Mouse (Mus musculus): Measurements from ENCODE around the gene Zfp212. TPM values are rescaled to one million over a fixed set of nuclear protein-coding genes. Genes with fewer than 3 reads are reported as not detected.

The Zfp212 gene
- polyA plus RNA-seq, 1 experiment = 11.1 TPM

- TF ChIP-seq POLR2A (IDR thresholded peaks at IDR 0.05; ENCODE audit: extremely low read depth, insufficient read depth, low read length) = no peak
- Histone ChIP-seq H3K27ac (ENCODE audit: insufficient read depth, low read length) (no peak overlapping the region), H3K4me1 (ENCODE audit: control insufficient read depth, insufficient read depth, low read length) (no peaks in the 10 kb centered on the region), H3K4me3 (ENCODE audit: insufficient read depth, low read length) (no peak overlapping the region)
These were observed 20.9 kb upstream of the Zfp212 start for GRCm38 (mm10) chr6:47899416-47899815.

- Histone ChIP-seq H3K4me1 (ENCODE audit: control insufficient read depth, insufficient read depth, low read length) (no peaks in the 10 kb centered on the region), H3K27ac (ENCODE audit: insufficient read depth, low read length) (no peak overlapping the region), H3K4me3 (ENCODE audit: insufficient read depth, low read length) (no peak overlapping the region)
- TF ChIP-seq POLR2A (IDR thresholded peaks at IDR 0.05; ENCODE audit: extremely low read depth, insufficient read depth, low read length) = no peak
- TF ChIP-seq CTCF (IDR thresholded peaks at IDR 0.05; ENCODE audit: extremely low read depth, insufficient read depth, low read length) = no peak
These were observed 16.7 kb upstream of the Zfp212 start for GRCm38 (mm10) chr6:47903587-47903986.

- Histone ChIP-seq H3K4me1 (ENCODE audit: control insufficient read depth, insufficient read depth, low read length) (no peaks in the 10 kb centered on the region), H3K4me3 (ENCODE audit: insufficient read depth, low read length) (no peak overlapping the region), H3K27ac (ENCODE audit: insufficient read depth, low read length) (no peak overlapping the region)
- TF ChIP-seq POLR2A (IDR thresholded peaks at IDR 0.05; ENCODE audit: extremely low read depth, insufficient read depth, low read length) = no peak
- no peak for TF ChIP-seq CTCF (IDR thresholded peaks at IDR 0.05; ENCODE audit: extremely low read depth, insufficient read depth, low read length)
These were observed 15.9 kb upstream of the Zfp212 start for GRCm38 (mm10) chr6:47904361-47904760.

GRCm38 (mm10) chr6:47904917-47905695, 15.2 kb upstream of the Zfp212 start:
- Histone ChIP-seq H3K4me3 (ENCODE audit: insufficient read depth, low read length) (no peak overlapping the region), H3K4me1 (ENCODE audit: control insufficient read depth, insufficient read depth, low read length) (no peaks in the 10 kb centered on the region), H3K27ac (ENCODE audit: insufficient read depth, low read length) (no peak overlapping the region)
- no peak for TF ChIP-seq POLR2A (IDR thresholded peaks at IDR 0.05; ENCODE audit: extremely low read depth, insufficient read depth, low read length)
- TF ChIP-seq CTCF (IDR thresholded peaks at IDR 0.05; ENCODE audit: extremely low read depth, insufficient read depth, low read length) = no peak

- no peak overlapping the region for H3K27ac ChIP-seq (ENCODE audit: insufficient read depth, low read length)
- no peak for TF ChIP-seq POLR2A (IDR thresholded peaks at IDR 0.05; ENCODE audit: extremely low read depth, insufficient read depth, low read length)
- TF ChIP-seq CTCF (IDR thresholded peaks at IDR 0.05; ENCODE audit: extremely low read depth, insufficient read depth, low read length) = no peak
- no peaks in the 10 kb centered on the region for H3K4me1 ChIP-seq (ENCODE audit: control insufficient read depth, insufficient read depth, low read length)
- no peak overlapping the region for H3K4me3 ChIP-seq (ENCODE audit: insufficient read depth, low read length)
These were observed 13.9 kb upstream of the Zfp212 start for GRCm38 (mm10) chr6:47906326-47906725.

DNA sequence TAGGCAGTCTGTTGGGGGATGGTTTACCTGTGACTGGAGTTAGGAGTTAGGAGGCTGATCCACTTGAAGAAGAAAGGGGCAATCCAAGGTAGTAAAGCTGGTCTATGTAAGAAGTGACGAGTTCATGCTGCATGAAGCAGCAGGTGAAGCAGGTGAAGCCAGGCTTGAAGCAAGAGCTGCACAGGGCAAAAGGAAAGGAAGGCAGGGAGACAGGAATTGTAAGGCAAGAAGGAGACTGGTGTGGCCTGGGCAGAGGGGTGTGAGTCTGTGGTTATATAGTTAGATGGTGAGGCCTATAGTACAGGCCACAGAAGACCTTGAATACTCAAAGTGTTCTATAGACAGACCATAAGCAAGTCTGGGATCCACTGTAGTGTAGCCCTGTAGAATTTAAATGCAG, 11.3 kb upstream of the Zfp212 start:
- Histone ChIP-seq H3K4me1 (ENCODE audit: control insufficient read depth, insufficient read depth, low read length) (no peaks in the 10 kb centered on the region), H3K4me3 (ENCODE audit: insufficient read depth, low read length) (no peak overlapping the region), H3K27ac (ENCODE audit: insufficient read depth, low read length) (no peak overlapping the region)
- no peak for TF ChIP-seq POLR2A (IDR thresholded peaks at IDR 0.05; ENCODE audit: extremely low read depth, insufficient read depth, low read length)

GRCm38 (mm10) chr6:47911650-47912049, 8.6 kb upstream of the Zfp212 start:
- H3K27ac ChIP-seq (ENCODE audit: insufficient read depth, low read length) = no peak overlapping the region
- H3K4me1 ChIP-seq (ENCODE audit: control insufficient read depth, insufficient read depth, low read length) = no peaks in the 10 kb centered on the region
- no peak overlapping the region for H3K4me3 ChIP-seq (ENCODE audit: insufficient read depth, low read length)
- TF ChIP-seq CTCF (IDR thresholded peaks at IDR 0.05; ENCODE audit: extremely low read depth, insufficient read depth, low read length) (no peak), POLR2A (IDR thresholded peaks at IDR 0.05; ENCODE audit: extremely low read depth, insufficient read depth, low read length) (no peak)

DNA sequence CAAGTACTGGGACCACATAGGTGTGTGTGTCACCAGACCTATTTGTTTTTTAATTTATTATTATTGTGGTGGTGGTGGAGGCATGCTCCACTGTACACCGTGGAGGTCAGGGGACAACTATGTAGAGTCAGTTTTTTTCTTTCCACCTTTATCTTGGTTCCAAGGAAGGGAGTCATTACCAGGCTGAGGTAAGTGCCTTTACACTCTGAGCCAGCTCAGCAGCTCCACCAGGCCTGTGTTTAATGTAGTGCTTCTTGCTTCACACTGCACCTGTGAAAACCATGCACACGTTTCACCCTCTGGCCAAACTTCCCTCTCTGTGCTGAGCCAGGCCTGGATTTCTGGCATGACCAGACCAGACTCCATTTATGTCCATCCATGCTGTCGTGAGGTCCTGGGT, 7.3 kb upstream of the Zfp212 start:
- Histone ChIP-seq H3K4me3 (ENCODE audit: insufficient read depth, low read length) (no peak overlapping the region), H3K27ac (ENCODE audit: insufficient read depth, low read length) (no peak overlapping the region), H3K4me1 (ENCODE audit: control insufficient read depth, insufficient read depth, low read length) (no peaks in the 10 kb centered on the region)
- no peak for TF ChIP-seq CTCF (IDR thresholded peaks at IDR 0.05; ENCODE audit: extremely low read depth, insufficient read depth, low read length)
- no peak for TF ChIP-seq POLR2A (IDR thresholded peaks at IDR 0.05; ENCODE audit: extremely low read depth, insufficient read depth, low read length)

DNA sequence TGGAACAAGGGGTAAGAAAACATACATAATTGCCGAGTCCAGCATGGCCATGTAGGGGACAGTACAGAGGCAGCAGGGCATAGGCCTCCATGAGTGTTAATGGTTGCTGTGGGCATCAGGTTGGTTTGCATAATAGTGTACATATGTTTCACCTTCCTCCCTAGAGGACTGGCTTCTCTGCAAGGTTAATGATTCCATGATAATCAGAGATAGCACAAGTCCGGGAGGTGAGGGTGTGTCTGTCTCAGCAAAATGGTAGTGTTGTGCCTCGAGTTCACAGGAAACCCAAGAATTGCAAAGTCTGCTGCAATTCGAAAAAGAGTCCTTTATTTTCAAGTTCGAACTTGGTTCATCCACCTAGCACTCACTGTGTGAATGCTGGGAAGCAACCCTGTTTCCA, 3.2 kb upstream of the Zfp212 start:
- Histone ChIP-seq H3K4me3 (ENCODE audit: insufficient read depth, low read length) (no peak overlapping the region), H3K27ac (ENCODE audit: insufficient read depth, low read length) (no peak overlapping the region), H3K4me1 (ENCODE audit: control insufficient read depth, insufficient read depth, low read length) (peaks cover 3% of the 10 kb centered on the region; the same call in 1 of the 2 replicates)
- TF ChIP-seq POLR2A (IDR thresholded peaks at IDR 0.05; ENCODE audit: extremely low read depth, insufficient read depth, low read length) = no peak
- no peak for TF ChIP-seq CTCF (IDR thresholded peaks at IDR 0.05; ENCODE audit: extremely low read depth, insufficient read depth, low read length)

DNA sequence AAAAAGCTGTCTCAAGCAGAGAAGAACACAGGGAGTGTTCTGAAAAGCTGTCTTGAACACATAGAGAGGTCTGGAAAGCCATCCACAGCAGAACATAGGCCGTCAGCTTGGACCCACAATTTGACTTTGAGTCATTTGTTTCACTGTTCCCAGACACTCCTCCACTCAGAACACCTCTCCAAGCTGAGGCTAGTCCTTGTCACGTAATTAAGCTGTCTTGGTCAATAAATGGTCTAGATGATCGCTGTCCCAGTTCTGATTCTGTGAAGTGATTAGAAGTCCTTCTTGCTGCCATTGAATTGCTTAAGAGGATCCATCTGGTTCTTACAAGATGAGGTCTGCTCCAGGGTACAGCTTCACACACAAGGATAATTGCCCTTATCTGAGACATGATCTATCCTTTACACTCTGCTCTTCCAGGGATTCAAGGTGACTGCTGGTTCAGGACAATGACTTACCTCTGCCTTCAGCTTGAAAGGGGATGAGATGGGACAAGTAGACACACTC, 1.5 kb upstream of the Zfp212 start:
- TF ChIP-seq CTCF (IDR thresholded peaks at IDR 0.05; ENCODE audit: extremely low read depth, insufficient read depth, low read length) (no peak), POLR2A (IDR thresholded peaks at IDR 0.05; ENCODE audit: extremely low read depth, insufficient read depth, low read length) (no peak)
- Histone ChIP-seq H3K4me3 (ENCODE audit: insufficient read depth, low read length) (no peak overlapping the region), H3K4me1 (ENCODE audit: control insufficient read depth, insufficient read depth, low read length) (peaks cover 3% of the 10 kb centered on the region; the same call in 1 of the 2 replicates), H3K27ac (ENCODE audit: insufficient read depth, low read length) (no peak overlapping the region)
